Mouse (Mus musculus) hematopoietic stem cell, adult 5-6 weeks (primary cell): ENCODE measurements around the gene Rab1a. TPM values are rescaled to one million over a fixed set of nuclear protein-coding genes. Genes with fewer than 3 reads are reported as not detected.
"Not testable (repeated sequence)": the region's sequence is repeated elsewhere in the genome, so short reads cannot be mapped to it uniquely, and the experiment has no call there.

Experiments used
- ATAC-seq, 2 experiments: fragments of 125-278 bp in 1 of 2; replicated peaks in 1 of 2; 2 replicates each; pipeline ENCODE4 v1.8.0; 2016 to 2017; ENCODE audit warnings: inconsistent platforms in 2 of 2, mild to moderate bottlenecking in 2 of 2, moderate number of reproducible peaks in 2 of 2, low read depth in 1 of 2, moderate TSS enrichment in 1 of 2; ENCODE audit not compliant: low FRiP score in 2 of 2, poor library complexity in 2 of 2, severe bottlenecking in 2 of 2, insufficient read depth in 1 of 2, low TSS enrichment in 1 of 2
- total RNA-seq: library from RNA; stranded (forward); fragments of 172-1452, 232-1000 nt; gene quantifications from 2 replicates; pipeline ENCODE4 v1.2.3, GENCODE M21; 2017

Gene Rab1a
- 88.4 and 111 TPM in 2 replicates for total RNA-seq

GRCm38 (mm10) chr11:20200713-20201575 is at the start of gene Rab1a:
Rab1a (plus strand) TSS chr11:20201432.
- peak; percentile 92 to 96 for ATAC-seq

GRCm38 (mm10) chr11:20152107-20152901 is 48.9 kb upstream of the Rab1a start:
- no peak for ATAC-seq

GRCm38 (mm10) chr11:20153542-20153941 is 47.7 kb upstream of the Rab1a start:
- not testable (repeated sequence) for ATAC-seq

GRCm38 (mm10) chr11:20158879-20159278 is 42.4 kb upstream of the Rab1a start:
- no peak for ATAC-seq

GRCm38 (mm10) chr11:20164979-20165867 is 36.0 kb upstream of the Rab1a start:
- ATAC-seq = no peak

GRCm38 (mm10) chr11:20165991-20166390 is 35.2 kb upstream of the Rab1a start:
- no peak for ATAC-seq

- ATAC-seq = not testable (repeated sequence)
Measured at GRCm38 (mm10) chr11:20166476-20166875, 34.8 kb upstream of the Rab1a start.

- peak; percentile 53 to 71; a peak in 2 of 4 replicates for ATAC-seq
Measured at GRCm38 (mm10) chr11:20168972-20169371, 32.3 kb upstream of the Rab1a start.

- no peak for ATAC-seq
Measured at GRCm38 (mm10) chr11:20187271-20187670, 14.0 kb upstream of the Rab1a start.

- ATAC-seq = peak; percentile 71 to 81
Measured at GRCm38 (mm10) chr11:20193100-20193736, 8.0 kb upstream of the Rab1a start.

- peak in 1 of 2 experiments; percentile 11; a peak in 1 of 4 replicates for ATAC-seq
Measured at GRCm38 (mm10) chr11:20201661-20202101, 449 bp downstream of the Rab1a start.

GRCm38 (mm10) chr11:20202299-20203011 is 1.2 kb downstream of the Rab1a start:
- ATAC-seq = no peak

GRCm38 (mm10) chr11:20204321-20204720 is 3.1 kb downstream of the Rab1a start:
- no peak for ATAC-seq

GRCm38 (mm10) chr11:20204870-20205446 is 3.7 kb downstream of the Rab1a start:
- ATAC-seq = no peak

GRCm38 (mm10) chr11:20205538-20205937 is 4.3 kb downstream of the Rab1a start:
- no peak for ATAC-seq

- ATAC-seq = no peak
Measured at GRCm38 (mm10) chr11:20206626-20207223, 5.5 kb downstream of the Rab1a start.
